Mouse (Mus musculus) ES-CJ7 (cell line): ENCODE data around the gene Hist4h4.
"Not testable (repeated sequence)": the region's sequence is repeated elsewhere in the genome, so short reads cannot be mapped to it uniquely, and the experiment has no call there.

Experiments
- DNase-seq: peaks from one replicate; pipeline ENCODE4 v3.0.0; 2011; ENCODE audit warnings: low read depth, low spot score

Hist4h4 gene

DNA sequence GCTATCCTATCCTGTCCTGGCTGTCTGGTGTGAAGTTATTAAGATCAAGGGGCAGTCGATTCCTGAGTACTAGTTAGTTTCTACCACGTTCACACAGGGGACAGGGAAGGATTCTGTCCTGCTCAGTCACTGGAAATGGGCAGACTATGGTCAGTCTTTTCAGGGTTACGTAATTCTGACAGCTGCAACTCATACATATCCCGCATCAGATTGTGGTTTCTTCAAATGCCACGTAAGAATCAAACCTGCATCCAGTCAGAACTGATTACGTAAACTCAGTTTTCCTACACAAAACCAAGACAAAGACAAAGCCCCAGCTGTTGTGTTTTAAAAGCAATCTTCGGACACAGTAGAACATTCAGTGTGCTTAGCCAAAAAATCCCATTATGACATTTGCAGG, 11.2 kb upstream of the Hist4h4 start:
- DNase-seq = no peak

DNA sequence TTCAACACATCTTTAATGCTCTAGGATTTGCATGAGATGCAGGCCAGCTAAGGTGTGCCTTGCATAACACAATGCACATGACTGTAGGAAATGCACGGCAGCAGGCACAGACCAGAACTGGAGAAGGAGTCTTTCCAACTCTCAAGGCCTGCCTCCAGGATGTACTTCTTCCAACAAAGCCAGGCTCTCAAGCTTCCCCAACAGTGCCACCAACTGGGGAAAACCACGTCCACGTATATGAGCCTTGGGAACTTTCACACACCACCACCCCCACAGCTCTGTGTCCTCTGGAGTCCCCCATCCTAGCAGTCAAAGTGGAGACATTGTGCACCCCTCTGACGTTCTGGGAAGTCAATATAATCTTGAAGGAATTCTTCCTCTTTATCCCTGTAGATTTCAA, 8.9 kb upstream of the Hist4h4 start:
- DNase-seq = peak; percentile 72

DNA sequence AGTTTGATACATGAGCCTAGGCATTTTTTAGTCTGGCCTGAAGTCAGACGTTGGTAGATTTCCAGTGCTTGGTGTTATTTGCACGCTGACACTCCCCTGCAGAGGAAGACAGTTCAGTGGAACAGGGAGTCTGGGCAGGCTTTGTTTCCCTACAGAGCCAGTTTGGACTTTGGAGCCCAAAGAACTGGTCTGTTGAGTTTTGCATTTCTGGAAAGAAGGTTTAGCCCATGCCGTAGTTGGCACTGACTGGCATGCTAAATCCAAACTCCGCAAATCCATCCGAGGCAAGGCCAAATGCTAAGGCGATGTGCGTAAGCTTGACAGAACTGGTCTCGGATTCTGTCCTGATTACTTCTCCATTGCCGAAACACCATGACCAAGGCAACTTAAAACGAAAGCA, 7.0 kb upstream of the Hist4h4 start:
- no peak for DNase-seq

DNA sequence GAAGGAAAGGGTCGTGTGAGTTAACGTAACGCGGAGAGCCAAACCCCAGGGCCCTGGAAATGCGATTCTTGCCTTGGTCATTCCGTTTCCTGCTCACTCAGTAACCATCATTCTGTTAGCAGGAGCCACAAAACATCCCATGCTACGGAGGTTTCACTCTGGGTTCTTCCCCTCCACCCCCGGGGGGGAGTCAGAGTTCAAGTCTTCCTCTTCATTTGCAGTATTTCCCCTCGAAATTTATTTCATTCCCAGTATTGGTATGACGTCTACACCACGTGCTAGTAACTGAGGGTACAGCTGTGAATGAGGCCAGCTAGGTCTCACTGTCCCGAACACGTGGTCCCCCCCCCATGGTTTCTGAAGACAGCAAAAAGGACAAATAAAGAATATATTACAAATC, 5.5 kb upstream of the Hist4h4 start:
- DNase-seq = no peak

DNA sequence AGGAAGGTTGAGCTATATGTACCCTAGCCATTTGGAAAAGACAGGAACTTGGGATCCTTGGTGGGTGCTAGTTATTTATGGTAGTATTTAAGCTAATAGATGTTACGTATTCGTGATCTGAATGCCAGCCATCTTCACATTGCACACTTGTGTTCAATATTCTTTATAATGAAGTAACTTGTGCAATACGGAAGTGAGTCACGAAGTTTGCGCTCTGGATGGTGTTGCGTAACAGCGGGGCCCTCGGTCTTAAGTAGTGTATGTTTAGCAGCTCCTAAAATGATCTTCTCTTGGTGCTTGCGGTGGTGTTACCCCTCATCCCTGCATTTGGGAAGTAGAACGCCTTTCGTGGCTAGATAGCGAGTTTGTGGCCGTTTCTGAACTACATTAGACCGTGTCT, 4.9 kb upstream of the Hist4h4 start:
- no peak for DNase-seq

DNA sequence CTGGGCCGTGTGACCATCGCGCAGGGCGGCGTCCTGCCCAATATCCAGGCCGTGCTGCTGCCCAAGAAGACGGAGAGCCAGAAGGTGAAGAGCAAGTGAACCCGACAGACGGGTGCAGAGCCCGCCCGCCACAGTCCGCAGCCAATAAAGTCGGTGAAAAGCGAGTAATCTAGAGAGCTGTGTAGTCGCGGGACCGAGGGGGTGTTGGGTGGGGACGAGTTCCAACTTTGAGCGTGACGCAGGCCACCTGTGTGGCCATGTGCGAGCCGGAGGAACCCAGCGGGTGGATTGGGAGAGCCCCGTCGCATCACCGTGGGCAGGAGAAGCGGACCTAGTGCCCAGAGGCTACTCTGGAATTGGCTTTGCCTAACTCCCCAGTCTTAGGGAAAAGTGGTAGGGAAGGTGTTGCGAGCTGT, 4.4 kb upstream of the Hist4h4 start:
- DNase-seq = no peak

DNA sequence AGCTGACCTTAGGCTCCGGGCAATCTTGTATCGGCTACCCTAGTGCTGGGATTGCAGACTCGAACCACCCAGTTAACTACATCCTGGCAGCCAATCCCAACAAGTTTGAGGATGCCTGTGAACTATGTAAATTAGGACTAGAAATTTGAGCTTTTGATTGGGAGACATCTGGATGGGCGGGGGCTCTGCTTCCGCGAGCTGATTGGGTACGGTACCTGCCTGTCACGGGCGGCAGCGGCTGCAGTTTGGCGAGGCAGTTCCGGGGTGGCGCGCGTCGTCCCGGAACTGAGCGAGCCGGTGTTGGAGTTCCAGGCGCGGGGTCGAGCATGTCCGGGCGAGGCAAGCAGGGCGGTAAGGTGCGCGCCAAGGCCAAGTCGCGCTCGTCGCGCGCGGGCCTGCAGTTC, 3.8 kb upstream of the Hist4h4 start, which contains the start of gene H2afj:
Gene H2afj, plus strand, starts transcription at position 231 of the 404 bp plus-strand sequence.
- peak; percentile 99 for DNase-seq

DNA sequence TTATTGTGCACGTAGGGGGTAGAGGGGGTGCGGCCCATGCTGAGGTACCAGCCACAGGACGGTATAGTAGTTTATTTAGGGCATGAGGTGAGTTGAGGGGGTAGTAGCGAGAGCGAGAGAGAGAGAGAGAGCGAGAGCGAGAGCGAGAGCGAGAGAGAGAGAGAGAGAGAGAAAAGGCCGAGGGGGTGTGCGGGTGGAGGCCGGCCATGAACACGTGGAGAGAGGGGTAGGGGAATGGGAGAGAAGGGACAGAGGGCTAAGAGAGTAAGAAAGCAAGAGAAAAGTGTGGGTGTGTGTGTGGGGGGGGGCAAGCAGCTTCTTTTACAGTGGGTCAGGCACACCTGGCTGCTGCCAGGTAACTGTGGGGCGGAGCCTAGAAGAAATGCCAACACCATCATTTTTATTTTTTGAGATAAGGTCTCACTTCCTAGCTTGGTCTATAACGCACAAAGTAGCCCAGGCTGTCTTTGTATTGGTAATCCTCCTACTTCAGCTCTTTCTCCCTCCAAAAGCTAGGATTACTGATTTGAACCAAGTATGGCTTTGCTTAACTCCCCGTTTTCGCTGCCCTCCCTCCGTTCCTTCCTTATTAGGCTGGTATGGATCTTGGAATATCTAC, 3.3 kb upstream of the Hist4h4 start:
- DNase-seq = no peak

DNA sequence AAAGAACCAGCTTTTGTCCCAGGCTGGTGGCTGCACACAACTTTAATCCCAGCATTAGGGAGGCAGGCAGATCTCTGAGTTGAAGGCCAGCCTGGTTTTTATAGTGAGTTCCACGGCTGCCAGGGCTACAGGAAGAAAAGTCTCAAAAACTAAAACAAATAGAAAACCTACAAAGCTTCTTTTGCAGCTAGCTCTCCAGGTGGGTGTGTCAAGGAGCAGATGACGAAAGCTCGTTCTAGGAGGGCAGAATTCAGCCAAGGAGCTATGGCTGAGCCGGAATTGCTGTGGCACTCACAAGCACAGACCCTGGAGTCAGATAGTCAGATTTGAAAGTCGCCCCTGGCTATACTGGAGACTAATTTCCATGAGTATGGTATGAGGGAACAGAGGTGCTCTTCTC, 2.6 kb upstream of the Hist4h4 start:
- DNase-seq = no peak

DNA sequence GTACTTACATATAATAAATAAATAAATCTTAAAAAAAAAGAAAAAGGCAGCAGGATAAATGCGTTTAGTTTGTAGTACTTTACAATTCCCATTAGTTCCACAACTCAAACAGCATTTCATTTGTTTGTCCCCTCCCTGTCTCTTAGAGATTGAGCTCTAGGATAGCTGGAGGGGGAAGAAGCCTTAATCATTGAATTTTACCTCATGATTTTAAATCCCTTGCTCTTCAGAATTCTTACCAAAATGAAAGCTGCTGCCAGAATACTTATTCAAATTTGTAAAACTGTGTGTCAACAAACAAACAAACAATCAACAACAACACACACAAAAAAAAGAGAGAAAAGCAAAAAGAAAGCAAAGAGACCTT, 1.2 kb upstream of the Hist4h4 start:
- no peak for DNase-seq

DNA sequence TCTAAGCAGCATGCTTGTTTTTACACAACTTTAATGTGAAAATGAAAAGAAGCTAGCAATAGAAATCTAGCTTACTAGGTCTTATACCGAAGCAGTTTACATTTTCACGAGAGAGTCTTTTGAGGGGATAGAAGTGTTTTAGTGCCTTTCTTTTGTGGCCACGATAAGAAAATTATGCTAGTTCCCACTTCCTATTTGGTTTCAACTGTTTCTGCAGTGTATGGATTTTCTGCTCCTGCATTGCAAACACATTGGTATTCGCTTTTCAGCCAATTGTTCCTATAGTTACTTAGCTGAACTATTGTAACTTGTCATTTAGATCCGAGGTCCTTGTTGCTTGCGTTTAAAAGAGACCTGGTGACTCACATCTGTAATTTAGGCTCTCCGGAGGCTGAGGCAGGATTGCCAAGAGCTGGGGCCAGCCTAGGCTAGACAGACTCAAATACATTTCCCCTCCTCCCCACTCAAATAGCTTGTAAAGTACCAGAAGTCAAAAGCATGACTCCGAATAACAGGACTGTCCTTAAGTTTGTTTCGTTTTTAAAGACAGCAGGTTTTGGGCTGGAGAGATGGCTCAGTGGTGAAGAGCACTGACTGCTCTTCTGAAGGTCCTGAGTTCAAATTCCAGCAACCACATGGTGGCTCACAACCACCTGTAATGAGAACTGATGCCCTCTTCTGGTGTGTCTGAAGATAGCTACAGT, 642 bp upstream of the Hist4h4 start:
- DNase-seq = no peak

DNA sequence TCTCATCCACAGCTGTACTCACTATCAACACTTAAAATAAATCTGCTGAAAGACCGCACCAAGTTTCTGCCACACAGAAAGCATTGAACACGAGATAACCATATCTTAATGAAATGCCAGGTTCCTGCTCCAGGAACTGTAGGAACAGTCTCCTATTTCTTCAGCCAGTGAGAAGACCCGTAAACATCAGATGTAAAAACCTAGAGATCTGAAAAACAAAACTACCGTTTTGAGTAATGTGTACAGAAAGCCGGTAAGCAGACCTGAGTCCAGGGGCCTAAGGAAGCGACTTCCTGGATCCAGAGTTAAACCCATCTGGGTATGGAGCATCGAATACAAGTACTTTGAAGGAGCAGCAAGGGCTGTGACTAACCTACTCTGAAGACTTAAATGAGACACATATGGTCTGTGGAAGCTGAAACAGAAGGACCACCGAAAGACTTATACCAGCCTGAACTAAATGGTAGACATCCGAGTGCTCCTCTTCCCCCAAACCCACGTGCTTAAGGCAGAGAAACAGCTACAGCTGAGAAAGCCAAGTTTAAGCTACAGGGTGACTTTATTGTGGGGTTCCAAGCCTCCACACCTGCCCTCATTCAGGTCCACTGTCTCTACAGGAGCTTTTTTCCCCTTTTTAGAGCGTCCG, 999 bp downstream of the Hist4h4 start:
- no peak for DNase-seq

DNA sequence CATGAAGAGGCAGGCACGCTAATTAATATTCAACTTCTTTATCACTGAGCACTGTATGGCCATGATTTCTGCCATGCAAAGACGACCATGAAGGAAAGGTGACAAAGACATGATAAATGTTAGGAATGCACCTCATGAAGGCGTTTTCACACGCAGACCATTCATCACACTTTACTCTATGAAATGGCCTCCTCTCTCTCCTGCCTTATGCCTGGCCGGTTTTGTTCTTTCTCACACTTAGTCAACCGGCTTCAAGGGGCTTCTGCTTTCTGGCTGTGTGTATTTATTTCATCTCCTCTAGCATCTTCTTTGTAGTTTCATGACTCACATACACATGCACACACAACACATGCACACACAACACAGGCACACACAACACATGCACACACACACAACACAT, 2.9 kb downstream of the Hist4h4 start:
- DNase-seq = no peak

DNA sequence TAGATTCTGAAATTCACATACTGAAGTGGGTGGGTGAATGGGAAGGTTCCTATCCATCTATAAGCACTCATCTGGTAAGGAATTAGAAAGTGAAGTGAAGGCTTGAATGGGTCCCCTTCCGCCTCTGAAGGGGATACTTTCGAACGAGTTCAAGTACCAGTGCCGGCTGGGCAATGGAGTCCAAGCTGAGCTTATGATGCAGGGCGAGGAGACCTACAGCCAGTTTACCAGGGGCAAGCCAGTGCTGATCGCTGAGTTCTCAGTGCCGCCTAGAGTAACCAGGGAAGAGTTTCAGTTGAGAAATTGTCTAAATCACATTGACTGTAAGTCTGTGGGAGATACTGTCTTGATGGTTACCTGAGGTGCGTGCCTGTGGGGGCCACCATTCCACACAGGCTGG, 3.5 kb downstream of the Hist4h4 start:
- no peak for DNase-seq

DNA sequence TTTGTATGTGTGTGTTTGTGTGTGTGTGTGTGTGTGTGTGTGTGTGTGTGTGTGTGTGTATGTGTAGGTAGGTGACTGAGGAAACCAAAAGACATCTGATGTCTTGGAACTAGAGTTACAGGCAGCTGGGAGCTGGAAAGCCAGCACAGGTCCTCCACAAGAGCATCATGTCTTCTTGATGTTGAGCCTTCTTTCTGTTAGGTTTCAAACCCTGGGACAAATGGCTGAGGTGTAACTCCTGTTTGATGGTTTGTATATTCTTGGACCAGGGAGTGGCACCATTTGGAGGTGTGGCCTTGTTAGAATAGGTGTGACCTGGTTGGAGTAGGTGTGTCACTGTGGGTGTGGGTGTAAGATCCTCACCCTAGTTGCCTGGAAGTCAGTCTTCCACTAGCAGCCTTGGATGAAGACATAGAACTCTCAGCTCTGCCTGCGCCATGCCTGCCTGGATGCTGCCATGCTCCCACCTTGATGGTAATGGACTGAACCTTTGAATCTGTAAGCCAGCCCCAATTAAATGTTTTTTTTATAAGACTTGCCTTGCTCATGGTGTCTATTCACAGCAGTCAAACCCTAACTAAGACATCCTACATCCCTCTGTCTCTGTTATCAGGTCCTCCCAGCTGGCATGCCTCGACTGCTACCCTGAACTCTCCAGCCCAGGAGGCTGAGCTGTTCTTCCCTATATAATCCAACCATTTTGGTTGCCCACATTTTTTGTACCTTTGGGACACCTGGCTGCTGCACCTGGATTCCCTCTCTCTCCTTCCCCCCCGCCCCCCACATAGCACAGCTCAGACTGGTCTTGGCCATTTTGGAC, 6.1 kb downstream of the Hist4h4 start:
- DNase-seq = not testable (repeated sequence)

DNA sequence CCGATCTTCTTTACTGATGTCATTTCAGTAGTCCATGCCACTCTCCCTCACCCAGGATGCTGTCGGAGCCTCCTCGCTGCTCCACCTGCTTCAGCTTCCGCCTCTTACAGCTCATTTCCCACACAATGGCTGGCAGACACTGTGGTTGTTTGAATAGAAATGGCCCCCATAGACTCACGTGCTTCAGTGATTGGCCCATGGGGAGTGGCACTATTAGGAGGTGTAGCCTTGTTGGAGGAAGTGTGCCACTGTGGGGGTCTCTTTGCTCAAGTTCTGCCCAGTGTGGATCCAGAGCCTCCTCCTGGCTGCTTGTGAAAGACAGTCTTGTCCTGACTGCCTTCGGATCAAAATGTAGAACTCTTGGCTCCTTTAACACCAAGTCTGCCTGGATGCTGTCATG, 8.4 kb downstream of the Hist4h4 start:
- no peak for DNase-seq

DNA sequence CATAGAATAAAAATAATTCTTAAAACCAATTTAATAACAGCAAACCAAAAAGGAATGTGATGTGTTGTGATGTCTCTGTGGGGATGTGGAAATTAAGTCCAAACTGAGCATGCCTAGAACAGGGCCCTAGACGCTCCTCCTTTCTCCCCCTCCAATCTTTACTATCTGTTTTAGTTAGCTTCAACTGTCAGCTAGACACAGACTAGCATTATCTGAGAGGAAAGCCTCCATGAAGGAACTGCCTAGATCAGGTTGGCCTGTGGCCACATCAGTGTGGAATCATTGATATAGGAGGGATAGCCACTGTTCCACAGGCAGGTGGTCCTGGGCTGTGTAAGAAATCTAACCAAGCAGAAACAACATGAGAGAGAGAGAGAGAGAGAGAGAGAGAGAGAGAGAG, 9.1 kb downstream of the Hist4h4 start:
- DNase-seq = no peak

DNA sequence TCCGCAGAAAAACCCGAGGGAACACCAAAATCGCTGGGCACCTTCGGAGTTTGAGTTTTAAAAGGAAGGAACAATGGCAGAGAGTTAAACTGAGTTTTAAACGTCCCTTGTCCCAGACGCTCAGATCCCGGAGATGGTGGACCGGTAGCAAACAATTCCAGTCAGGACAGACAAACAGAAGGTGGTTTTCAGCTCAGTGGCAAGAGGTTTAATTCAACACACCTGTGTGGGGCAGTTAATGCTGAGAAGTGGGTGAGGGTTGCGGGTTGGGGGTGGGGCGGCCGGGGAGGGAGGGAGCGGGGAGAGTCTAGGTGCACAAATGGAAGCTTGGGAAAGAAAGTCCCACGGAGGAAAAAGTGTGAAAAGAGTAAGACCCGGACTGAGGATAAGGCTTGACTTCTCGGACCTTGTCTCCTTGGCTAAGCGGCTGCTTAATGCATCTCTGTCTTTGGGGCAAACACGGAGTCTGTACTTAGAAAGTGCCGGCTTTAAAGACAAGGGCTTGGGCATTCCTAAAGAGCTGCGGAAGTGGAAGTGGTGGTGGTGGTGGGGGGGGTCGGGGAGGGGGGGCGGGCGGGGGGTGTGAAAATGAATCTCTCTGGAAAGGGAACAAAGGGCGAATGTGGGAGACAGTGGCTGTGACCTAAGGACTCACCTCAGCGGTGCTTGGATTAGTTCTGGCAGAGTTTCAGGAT, 10.2 kb downstream of the Hist4h4 start:
- no peak for DNase-seq

DNA sequence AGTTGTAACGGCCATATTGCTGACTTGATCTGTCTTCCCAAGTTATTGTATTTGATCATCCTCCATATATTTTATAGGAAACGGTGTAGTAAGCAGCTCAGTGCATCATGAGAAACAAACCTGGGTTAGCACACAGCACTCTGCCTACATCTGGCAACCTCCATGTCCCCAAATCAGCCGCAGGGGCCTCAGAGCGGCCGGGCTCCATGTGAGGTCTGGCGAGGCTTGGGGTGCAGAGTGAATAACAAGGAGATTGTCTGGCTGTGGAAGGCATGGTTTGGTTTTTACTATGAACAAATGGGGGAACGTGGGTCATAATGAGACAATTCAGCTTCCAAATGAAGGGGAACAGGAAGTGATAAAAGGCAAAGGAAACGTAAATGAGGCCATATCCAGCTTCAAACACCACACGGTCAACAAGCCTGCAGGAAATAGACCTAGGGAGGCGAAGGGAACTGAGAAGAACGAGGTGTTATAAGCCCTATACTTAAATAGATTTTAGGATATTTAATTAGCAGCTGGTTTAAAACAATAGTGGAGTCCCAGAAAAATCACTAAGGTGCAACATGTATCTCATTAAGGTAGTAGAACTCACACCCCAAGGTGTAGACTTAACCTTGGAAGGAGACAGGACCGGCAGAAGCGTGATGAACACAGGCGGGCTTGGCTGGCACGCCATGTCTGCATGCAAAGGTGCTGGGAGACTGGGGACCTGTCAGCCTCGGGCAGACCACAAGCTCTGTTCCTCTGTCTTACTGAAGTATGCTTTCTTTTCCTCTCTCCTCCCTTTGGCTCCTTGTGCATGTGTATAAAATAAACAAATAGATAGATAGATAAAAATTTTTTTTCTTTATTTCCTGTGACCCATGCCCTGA, 11.1 kb downstream of the Hist4h4 start:
- DNase-seq = no peak

DNA sequence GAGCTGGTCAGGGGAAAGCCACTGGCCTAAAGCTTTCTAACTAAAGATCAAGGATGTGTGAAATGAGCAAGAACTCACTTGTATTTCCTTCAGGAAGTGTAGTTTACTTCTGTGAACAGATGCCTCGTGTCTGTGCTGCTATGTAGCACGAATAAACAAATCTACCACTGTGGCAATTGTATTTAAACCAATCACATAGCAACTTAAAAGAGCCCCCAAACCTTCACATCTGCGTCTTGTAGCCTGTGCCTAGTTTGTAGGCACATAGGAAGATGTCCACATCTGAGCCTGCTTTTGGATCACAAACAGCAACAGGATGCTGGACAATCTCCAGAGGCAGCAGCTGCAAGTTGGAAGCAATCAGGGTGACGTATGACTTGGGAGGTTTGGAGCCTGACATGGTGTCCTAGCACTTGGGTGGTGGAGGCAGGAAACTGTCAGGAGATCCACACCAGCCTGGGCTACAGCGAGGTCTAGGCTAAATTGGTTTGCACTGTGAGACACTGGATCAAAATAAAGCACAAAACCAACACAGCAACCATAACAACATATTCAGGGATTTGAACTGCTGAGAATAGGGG, 14.7 kb downstream of the Hist4h4 start:
- DNase-seq = no peak
